Mouse (Mus musculus) adrenal gland, adult 10 weeks (tissue): Measurements from ENCODE around the gene Zfp422. TPM values are rescaled to one million over a fixed set of nuclear protein-coding genes. Genes with fewer than 3 reads are reported as not detected.

Experiments used
- polyA plus RNA-seq: library from polyadenylated mRNA; stranded (reverse); fragments of 350-450 nt; fragmentation: Illumina TruSeq; extraction: RNeasy Lipid Tissue Mini Kit (QIAGEN cat#74804); gene quantifications from one replicate; pipeline ENCODE4 v1.2.3, GENCODE M21; 2014; ENCODE audit warnings: low read depth, low replicate concordance

Gene Zfp422
- polyA plus RNA-seq, result 51.3 TPM

DNA sequence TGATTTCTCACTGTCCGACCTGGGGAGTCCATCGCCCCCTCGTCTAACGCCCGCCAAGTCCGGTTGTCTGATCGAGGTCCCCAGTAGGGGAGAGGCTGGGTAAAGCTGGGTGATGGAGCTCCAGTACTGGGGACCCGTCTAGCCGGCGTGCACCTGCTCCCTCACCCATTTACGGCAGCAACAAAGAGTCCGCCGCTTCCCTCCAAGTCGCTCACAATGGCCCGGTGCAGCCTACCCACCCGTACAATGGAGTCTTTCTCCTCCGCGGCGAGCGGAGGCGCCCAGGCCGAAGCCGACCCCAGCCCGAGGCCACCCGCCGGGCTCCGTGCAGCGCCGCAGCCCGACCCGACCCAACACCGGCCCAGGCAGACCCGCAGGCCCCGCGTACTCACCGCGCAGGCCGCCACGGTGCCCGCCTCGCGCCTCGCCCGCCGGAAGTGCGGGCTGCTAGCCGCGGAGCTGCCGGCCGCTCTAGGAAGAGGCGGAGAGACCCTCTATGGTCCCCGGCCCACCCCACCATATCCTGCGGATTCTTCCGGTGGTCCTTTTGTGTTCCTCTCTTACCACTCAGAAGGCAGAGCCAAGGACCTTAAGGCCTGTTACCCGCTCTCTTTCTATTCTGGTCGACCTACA, at the start of gene Zfp422:
Zfp422 (minus strand) TSS at position 461 of the 633 bp plus-strand sequence.

GRCm38 (mm10) chr6:116673471-116674282, 44.9 kb upstream of the Zfp422 start, which contains the start of gene Rassf4:
Rassf4 (minus strand) TSS chr6:116673952.

GRCm38 (mm10) chr6:116650406-116650805, 21.6 kb upstream of the Zfp422 start, which contains the start of gene Depp1:
Depp1 (plus strand) TSS chr6:116650609.

DNA sequence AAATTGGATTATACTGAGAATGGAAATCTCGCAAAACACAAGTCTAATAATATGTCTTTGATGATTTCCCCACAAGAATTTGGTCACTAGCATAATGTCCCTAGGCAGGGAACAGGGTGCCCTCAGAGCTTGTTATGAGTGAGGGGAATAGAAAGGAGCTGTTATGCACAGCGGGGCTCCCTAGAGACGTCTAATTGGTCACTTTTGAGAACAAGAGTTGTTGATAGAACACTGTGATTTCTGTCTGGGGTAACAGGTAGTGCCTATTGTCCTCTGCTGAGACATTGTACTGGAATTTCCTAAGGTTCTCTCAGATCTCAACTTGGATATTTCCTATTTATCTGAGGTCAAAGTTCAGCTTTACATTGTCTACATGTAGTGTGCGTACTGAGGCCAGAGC, 44.7 kb downstream of the Zfp422 start, which contains the start of gene Olfr215:
Olfr215 (minus strand) TSS at position 101 of the 400 bp plus-strand sequence.

Other genes with a start within 250 kb of the Zfp422 start
- gene Alox5, start 167.8 kb downstream of the Zfp422 start, polyA plus RNA-seq, result 0.52 TPM
- not detected for gene Olfr211, start 139.9 kb downstream of the Zfp422 start, polyA plus RNA-seq
- gene Olfr212, start 122.5 kb downstream of the Zfp422 start, polyA plus RNA-seq, result not detected
- gene Olfr213, start 90.5 kb downstream of the Zfp422 start, polyA plus RNA-seq, result not detected
- gene Gm5580, start 77.9 kb downstream of the Zfp422 start, polyA plus RNA-seq, result not detected
- not detected for gene Olfr214, start 74.8 kb downstream of the Zfp422 start, polyA plus RNA-seq
- gene Olfr215, start 44.8 kb downstream of the Zfp422 start, polyA plus RNA-seq, result not detected
- 0.64 TPM for gene Depp1, start 21.6 kb upstream of the Zfp422 start, polyA plus RNA-seq
- 3.0 TPM for gene Rassf4, start 45.0 kb upstream of the Zfp422 start, polyA plus RNA-seq
- gene Tmem72, start 87.9 kb upstream of the Zfp422 start, polyA plus RNA-seq, result 0.06 TPM